Mouse (Mus musculus) gastrocnemius, postnatal 25 days (tissue): ENCODE results near the gene Thap7. TPM values are rescaled to one million over a fixed set of nuclear protein-coding genes. Genes with fewer than 3 reads are reported as not detected.
"Not testable (repeated sequence)": the region's sequence is repeated elsewhere in the genome, so short reads cannot be mapped to it uniquely, and the experiment has no call there.

Experiments used
- DNase-seq: peaks from one replicate; pipeline ENCODE4 v3.0.0; 2022
- long read RNA-seq, 2 experiments: library from polyadenylated mRNA; stranded (forward); transcript quantifications; one replicate each; pipeline ENCODE4 v2.0.0; 2021
- total RNA-seq, 2 experiments: library from RNA; stranded (reverse); gene quantifications; 1 replicate in 1 of 2; 2 replicates in 1 of 2; pipeline ENCODE4 v1.2.3; 2021

Thap7 gene
- 10 to 100 TPM; 12.8 to 14.5 TPM for total RNA-seq
- long read RNA-seq, experiment 1, transcript Thap7-201 (5 exons, 1,248 nt): major isoform, 7 of 25 reads
- long read RNA-seq, experiment 1, partial matches to known transcripts: 3 of 25 reads
- long read RNA-seq, experiment 1, other reads (novel, unspliced or antisense): 6 of 25 reads
- long read RNA-seq, experiment 2, transcript Thap7-201 (5 exons, 1,248 nt): major isoform, 7 of 15 reads
- long read RNA-seq, experiment 2, partial matches to known transcripts: 0 of 15 reads
- long read RNA-seq, experiment 2, other reads (novel, unspliced or antisense): 1 of 15 reads

- DNase-seq: peak; percentile 95
These were observed at the start of gene Thap7 for GRCm38 (mm10) chr16:17530640-17531288. Gene Thap7 (minus strand): TSS chr16:17531136.

- no peak for DNase-seq
These were observed 45.9 kb upstream of the Thap7 start for GRCm38 (mm10) chr16:17576825-17577215.

GRCm38 (mm10) chr16:17575870-17576824 is 45.2 kb upstream of the Thap7 start:
- peak; percentile 24 for DNase-seq

DNA sequence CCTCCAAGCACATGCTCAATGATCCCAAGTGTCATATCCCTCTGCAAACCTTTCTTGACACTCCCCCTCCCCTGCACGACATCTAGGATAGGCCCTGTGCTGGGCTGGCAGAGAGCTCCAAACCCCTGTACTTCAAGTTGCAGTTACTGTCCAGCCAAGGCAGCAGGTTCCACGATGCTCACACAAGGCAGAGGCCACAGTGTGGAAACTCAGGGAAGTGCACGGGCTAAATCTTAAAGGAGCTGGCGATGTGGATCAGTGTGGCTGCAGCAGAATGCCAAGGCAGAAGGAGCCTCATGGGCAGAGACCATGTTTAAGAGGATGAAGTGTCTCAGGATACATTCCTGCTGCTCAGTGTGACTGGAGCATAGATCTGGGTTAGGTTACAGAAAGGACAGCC is 35.2 kb upstream of the Thap7 start:
- DNase-seq: no peak

- DNase-seq: no peak
These were observed 33.8 kb upstream of the Thap7 start for GRCm38 (mm10) chr16:17564771-17565170.

DNA sequence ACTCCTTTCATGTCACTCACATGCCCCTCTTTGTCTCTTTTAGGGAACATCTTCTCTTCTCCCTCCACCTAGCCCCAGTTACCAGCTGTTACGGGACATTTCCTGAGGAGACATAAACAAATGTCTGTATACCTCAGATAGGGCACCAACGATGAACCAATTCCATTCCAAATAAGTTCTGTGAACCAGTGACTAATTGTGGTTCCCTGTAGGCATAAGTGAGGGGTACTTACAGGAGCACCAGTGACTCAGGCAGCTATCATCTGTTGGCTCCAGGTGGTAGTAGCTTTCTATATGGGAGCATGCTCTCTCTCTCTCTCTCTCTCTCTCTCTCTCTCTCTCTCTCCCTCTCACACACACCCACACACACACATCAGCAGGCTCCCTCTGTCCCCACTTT is 33.3 kb upstream of the Thap7 start:
- DNase-seq: no peak

DNA sequence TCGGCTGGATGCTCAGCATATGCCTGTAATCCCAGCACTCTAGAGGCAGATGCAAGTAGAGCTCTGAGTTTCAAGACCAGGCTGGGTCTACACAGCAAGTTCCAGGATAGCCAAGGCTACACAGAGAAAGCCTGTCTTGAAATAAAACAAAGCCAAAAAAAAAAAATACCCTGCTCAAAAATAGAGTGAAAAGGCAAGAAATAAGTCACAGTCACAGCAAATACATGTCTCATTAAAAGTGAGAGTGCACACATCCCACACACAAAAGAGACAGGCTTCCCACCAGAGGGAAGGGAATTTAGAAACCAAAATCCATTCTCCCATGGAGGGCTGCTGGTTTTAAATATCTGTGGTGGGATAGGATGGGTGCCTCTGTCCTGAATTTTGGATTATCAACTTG is 32.6 kb upstream of the Thap7 start:
- no peak for DNase-seq

DNA sequence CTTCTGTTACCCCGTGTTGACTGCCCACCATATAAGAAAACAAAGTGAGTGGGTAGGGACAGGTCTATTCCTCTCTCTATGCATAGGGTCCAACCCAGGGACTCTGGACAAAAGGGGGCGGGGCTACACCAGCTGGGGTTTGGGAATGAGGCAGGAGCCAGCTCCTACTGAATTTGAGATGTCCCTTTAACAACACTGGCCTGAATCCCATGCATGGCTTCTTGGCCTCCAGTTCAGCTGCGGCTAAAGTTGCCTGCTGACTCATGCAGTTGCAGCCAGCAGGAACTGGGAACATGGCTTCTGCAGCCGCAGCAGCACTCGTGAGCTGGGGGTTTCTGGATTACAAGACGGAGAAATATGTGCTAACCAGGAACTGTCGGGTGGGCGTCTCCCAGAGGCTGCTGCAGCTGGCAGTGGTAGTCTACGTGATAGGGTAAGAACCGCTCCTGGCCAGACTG is 30.8 kb upstream of the Thap7 start, which contains the start of gene P2rx6:
Gene P2rx6, plus strand, starts transcription at position 135 of the 458 bp plus-strand sequence.
- DNase-seq: peak; percentile 70

DNA sequence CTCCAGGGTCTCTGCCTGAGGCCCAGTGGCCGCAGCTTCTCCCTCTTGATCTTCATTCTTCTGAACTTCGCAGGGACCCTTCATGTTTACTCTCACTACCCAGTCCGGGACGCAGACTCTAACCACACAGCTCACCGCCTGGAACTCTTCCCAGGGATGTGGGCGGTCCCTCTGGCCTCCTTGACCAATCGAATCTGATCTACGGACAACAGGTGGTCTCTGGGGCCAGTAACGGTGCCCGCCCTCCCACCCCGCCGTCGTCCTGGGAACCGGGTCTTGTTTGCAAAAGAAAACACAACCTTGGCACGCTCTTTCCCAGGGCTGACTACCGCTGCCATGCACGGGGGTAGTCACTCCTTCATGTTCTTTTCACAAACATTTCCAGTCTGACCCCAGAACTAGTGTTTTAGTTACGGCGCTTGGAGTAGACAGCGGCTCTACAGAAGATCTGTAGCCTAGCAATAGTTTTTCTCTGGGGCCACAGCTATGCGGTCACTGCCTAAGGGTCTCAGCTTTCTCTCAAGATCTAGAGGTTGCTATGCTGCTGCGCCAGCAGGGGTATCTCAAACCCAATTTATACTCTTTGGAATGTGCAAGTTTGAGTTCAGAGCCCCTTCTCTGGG is 30.3 kb upstream of the Thap7 start, which contains the start of gene Lrrc74b:
Gene Lrrc74b, minus strand, starts transcription at position 120 of the 623 bp plus-strand sequence.
- peak; percentile 80 for DNase-seq

GRCm38 (mm10) chr16:17559396-17560027 is 28.6 kb upstream of the Thap7 start:
- no peak for DNase-seq

DNA sequence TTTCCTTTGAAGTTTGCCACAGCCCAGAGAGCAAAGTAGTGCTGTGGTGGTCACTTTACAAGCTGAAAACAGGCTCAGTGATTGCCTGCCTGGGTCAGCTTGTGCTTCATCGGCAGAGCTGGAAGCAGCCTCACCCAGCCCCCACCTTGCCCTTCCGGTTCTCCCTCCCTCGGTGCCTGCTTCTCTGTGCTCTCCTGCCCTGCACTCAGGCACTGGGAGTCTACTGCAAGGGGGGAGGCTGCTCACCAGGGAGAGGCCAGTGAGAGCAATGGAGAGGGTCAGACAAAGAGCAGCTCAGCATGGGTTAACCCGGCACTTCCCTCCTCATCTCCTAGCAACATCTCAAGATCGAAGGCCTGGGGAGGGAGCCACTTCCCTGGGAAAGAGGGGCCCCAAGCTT is 27.9 kb upstream of the Thap7 start:
- DNase-seq: no peak

GRCm38 (mm10) chr16:17557947-17558480 is 27.1 kb upstream of the Thap7 start:
- peak; percentile 35 for DNase-seq

- no peak for DNase-seq
These were observed 26.0 kb upstream of the Thap7 start for GRCm38 (mm10) chr16:17556907-17557306.

GRCm38 (mm10) chr16:17556180-17556579 is 25.2 kb upstream of the Thap7 start:
- DNase-seq: no peak

DNA sequence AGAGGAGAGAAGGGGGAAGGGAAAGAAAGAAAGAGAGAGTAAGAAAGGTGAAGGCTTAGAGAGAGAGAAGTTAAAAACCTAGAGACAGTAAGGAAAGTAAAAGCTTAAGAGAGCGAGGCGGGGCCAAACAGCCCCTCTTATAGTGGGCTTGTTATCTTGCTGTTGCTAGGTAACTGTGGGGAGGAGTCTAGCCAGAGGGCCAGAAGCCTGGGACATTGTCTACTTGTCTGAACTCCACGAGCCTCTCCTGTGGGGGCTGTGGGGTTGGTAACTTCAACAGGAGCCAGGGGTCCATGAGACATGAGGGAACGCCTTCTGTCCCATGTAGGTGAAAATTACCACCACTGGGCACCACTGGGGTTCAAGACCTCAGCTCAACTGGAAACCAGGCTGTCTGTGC is 23.8 kb upstream of the Thap7 start:
- DNase-seq: not testable (repeated sequence)

- no peak for DNase-seq
These were observed 23.2 kb upstream of the Thap7 start for GRCm38 (mm10) chr16:17553910-17554685.

DNA sequence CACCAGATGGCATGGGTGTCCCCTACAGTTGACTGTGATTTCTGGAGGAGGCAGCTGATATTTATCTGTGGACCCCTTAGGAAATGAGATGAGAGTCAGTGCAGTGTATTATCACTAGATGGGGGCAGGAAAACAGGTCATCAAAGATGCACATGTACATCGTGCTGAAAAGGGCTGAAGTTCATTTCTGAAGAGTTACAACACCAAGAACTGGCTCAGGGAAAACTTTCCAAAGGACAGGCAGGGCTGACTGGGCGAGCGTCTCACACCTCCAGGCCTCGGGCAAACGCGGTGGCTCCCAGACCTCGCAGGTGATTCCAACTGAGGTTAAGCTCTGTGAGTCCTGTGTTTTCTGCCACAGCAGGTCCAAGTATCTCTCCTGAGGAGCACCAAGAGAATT is 21.9 kb upstream of the Thap7 start:
- no peak for DNase-seq

DNA sequence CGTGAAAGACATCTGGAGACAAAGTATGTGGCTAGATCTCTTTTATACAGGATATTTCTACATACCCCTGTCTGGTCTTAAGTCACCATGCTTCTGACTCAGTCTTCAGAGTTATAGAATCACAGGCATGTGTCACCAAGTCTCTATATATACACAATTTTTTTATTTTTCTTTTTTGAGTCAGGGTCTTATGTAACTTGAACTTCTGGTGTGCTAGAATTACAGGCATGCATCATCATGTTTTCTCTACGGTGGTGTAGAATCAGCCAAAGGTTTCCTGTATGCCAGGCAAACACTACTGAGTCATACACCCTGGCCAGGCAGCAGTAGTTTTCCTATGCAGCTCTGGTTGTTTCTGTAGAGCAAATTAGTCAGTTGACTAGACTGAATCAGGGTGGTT is 11.7 kb upstream of the Thap7 start:
- no peak for DNase-seq

DNA sequence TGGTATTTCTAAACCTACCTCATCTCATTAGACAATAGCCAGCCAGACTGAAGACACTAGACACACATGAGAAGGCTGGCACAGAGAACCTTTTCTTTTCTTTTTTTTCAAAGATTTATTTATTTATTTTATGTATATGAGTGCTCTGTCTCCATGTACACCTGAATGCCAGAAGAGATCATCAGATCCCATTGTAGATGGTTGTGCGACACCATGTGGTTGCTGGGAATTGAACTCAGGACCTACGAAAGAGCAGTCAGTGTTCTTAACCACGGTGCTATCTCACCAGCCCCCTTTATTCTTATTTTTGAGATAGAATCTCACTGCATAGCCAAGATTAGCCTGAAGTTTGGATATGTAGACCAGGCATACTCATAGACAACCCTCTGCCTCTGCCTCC is 5.6 kb upstream of the Thap7 start:
- DNase-seq: no peak

- DNase-seq: no peak
These were observed 1.9 kb upstream of the Thap7 start for GRCm38 (mm10) chr16:17532676-17533329.
